Mouse (Mus musculus) adrenal gland, postnatal 10 days (tissue): ENCODE measurements at regions not wholly inside any gene's neighbourhood (a gene's known extent, or its start where the extent isn't known, plus 50 kb on each side); places are given as distances from the start of the nearest gene placed in this dataset.
A peak's percentile ranks its signal among the peaks of the same experiment; 100 is the strongest.
"Not testable (repeated sequence)": the region's sequence is repeated elsewhere in the genome, so short reads cannot be mapped to it uniquely, and the experiment has no call there.

Source experiments
- DNase-seq: peaks from one replicate; pipeline ENCODE4 v3.0.0; 2021; ENCODE audit warnings: mixed read lengths

GRCm38 (mm10) chr8:100393327-100393726, 977.1 kb upstream of the Cdh8 start:
- no peak for DNase-seq

DNA sequence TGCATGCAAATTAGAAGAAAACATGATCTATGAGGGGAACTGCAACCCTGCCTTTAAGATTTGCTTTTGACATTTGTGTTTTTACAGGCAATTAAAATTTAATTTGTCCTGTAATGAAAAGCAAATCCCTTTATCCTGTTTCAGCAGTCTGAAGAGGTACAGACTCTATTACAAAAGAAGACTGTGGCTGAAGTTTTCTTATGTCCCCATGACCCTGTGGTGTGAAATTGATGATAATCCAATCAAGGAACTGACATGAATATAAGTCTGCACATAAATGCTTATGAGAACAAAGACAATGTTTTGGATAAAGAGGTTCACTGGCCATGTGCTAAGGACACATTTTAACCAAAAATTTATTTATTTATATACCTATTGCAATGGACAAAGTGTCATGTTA, 951.4 kb upstream of the Cdh8 start:
- no peak for DNase-seq

- no peak for DNase-seq
These were observed 946.5 kb upstream of the Cdh8 start for GRCm38 (mm10) chr8:100362772-100363171.

GRCm38 (mm10) chr8:100360541-100360940, 944.3 kb upstream of the Cdh8 start:
- not testable (repeated sequence) for DNase-seq

DNA sequence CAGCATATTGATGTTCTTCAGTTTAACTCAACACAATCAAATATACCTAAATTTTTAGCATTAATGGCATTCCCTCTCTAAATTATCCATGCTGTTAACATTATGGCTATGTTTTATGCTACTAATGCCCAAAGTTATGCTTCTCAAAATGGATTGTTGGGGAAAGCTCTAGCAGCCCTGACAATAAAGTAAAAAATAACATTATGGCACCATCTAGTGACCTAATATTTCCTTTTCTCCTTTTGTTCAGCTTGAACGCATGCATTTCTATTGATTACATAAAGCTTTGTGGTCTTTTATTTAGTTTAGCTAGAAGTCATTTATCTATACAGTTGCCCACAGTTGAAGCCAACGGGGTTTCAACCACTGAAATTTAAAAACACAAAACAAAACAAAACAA, 918.3 kb upstream of the Cdh8 start:
- DNase-seq = no peak

DNA sequence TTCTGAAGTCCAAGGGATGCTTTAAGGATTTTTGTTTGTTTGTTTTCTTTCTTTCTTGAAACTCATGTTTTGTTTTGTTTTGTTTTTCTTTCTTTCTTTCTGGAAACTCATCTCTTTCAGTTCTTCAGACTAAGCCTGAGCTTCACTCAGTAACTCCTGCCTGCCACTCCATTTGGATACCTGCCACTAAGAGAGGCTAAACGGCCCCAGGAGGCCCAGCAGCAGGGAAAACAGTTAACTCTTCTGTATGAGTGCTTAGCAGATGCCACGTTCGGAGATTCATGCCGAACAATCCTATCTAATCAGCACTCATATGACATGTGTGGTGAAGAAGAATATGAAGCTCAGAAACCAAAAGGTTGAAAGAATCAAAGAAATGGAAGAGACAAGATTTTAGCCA, 909.3 kb upstream of the Cdh8 start:
- peak; percentile 34 for DNase-seq

DNA sequence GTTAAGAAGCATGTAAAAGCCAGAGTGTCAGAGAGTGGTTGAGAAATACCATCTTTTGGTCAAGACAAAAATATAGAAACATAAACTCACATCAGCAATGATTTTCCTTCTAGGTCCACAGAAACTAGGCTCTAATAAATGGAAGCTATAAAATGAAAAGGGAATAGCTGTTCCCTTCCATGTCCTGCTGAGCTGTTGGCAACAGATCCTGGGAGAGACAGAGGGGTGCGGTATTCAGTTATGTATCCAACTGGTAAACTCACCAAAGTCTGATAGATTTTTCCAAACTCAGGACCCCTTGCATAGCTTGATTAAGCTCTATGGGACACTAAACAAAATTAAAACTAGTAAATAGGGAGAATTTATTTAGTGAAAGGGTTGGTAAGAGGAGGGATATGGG, 907.2 kb upstream of the Cdh8 start:
- DNase-seq = no peak

GRCm38 (mm10) chr8:100298191-100298590, 881.9 kb upstream of the Cdh8 start:
- no peak for DNase-seq

GRCm38 (mm10) chr8:100292588-100292987, 876.3 kb upstream of the Cdh8 start:
- no peak for DNase-seq

DNA sequence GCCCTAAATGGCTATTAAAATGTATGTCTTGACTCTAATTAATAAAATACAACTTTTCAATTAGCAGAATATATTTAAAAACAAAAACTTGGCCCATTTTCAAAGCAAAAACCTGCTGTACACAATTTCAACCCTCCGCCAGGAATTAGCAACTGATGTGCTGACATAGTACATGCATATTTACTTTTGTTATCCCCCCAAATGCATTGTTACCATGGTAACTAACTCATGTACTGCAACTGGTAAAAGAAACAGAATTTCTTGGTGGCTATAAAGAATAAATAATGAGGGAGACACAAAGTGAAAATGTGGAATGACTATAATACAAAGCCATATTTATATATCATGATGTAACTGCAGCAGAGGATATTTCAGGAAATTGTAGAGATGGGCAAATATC, 875.7 kb upstream of the Cdh8 start:
- DNase-seq = no peak
